Mouse (Mus musculus): ENCODE data around the gene Ulk3. TPM values are rescaled to one million over a fixed set of nuclear protein-coding genes. Genes with fewer than 3 reads are reported as not detected.

Ulk3 gene
- polyA plus RNA-seq, 1 experiment from 2014 or later = 17.4 TPM

DNA sequence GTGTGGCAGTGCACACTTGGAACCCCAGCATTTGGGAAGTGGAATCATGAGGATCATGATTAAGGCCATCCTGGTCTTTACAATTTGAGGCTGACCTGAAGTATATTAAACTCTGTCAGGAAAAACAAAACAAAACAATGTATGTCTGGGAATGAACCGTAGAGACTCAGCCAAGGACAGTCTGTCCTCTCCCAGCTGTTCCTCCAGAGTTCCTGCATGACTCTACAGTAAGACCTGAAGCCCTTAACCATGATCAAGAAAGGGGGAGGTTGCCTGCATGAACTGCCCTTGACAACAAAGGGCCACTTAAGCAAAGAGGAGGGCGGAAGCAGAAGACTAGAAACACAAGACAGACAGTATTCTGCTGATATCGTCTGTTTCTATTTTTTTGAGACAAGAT is 13.7 kb upstream of the Ulk3 start:
- Histone ChIP-seq H3K27me3 (replicated peaks) (no peaks in the 10 kb centered on the region), H3K4me3 (replicated peaks) (no peak overlapping the region), H3K36me3 (peaks cover 18% of the 10 kb centered on the region; the same call in 1 of the 2 replicates), H3K9me3 (no peaks in the 10 kb centered on the region), H3K27ac (no peak overlapping the region), H3K9ac (no peak overlapping the region), H3K4me1 (no peaks in the 10 kb centered on the region), H3K4me2 (no peak overlapping the region)
- no peak for ATAC-seq (ENCODE audit: insufficient read depth, low FRiP score, low read depth)
- WGBS = 67% methylated on average over 3 of the region's 3 CpGs

DNA sequence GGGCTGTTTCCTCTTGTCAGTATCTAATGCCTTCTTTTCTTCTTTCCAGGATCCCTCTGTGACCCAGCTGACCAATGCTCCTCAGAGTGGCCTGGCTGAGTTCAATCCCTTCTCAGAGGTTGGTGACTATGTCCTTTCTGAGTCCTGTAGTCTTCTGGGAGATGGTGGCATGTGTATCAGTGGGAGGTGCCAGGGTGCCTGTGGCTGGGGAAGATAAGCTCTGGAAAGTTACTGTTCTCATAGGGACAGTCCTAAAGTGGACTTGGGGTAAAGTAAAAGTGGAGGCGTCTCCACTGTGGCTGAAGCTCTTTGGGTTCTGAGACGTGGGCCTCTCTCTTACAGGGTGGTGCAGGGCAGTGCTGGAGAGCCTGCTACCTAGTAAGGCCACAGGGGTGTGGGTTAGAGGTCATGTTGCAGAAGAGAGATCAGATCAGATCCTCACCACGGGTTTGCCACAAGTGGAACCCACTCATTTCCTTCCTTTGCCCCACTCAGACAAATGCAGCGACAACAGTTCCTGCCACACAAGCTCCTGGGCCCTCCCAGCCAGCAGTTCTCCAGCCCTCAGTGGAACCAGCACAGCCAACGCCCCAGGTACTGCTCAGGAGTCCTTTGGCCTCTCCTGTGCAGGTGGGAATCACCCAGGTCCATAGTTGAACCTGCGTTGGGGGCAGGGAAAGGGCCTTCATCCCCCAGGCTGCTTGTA is 12.0 kb upstream of the Ulk3 start:
- H3K9me3 ChIP-seq = no peaks in the 10 kb centered on the region
- no peak overlapping the region for H3K9ac ChIP-seq
- peaks cover 16% of the 10 kb centered on the region; the same call in 1 of the 2 replicates for H3K36me3 ChIP-seq
- H3K27ac ChIP-seq = no peak overlapping the region
- H3K4me2 ChIP-seq = no peak overlapping the region
- no peak for ATAC-seq (ENCODE audit: insufficient read depth, low FRiP score, low read depth)
- WGBS = 77% methylated on average over 6 of the region's 6 CpGs
- no peaks in the 10 kb centered on the region for H3K27me3 ChIP-seq (replicated peaks)
- no peak overlapping the region for H3K4me3 ChIP-seq (replicated peaks)
- no peaks in the 10 kb centered on the region for H3K4me1 ChIP-seq

DNA sequence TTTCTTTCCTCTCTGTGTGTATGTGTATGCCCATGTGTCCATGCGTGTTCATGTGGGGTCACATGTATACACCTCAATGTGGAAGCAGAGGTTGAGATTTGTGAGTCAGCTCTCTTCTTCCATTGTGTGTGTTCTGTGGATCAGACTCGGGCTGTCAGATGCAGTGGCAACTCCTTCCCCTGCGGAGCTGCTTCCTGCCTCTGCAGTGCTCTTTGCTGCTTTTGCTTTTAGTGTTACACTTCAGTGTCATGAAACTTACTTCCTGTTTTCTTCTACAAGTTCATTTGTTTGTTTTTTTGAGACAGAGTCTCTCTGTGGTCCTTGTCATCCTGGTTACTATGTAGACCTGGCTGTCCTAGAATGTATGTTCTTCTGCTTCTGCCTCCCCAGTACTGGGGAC is 4.3 kb upstream of the Ulk3 start:
- Histone ChIP-seq H3K27ac (no peak overlapping the region), H3K9me3 (no peaks in the 10 kb centered on the region), H3K4me3 (replicated peaks) (no peak overlapping the region), H3K9ac (no peak overlapping the region), H3K27me3 (replicated peaks) (no peaks in the 10 kb centered on the region), H3K36me3 (peaks cover 25% of the 10 kb centered on the region), H3K4me1 (peaks cover 5% of the 10 kb centered on the region; the same call in 1 of the 2 replicates), H3K4me2 (no peak overlapping the region)
- ATAC-seq (ENCODE audit: insufficient read depth, low FRiP score, low read depth) = no peak
- WGBS = 84% methylated on average over 3 of the region's 3 CpGs

DNA sequence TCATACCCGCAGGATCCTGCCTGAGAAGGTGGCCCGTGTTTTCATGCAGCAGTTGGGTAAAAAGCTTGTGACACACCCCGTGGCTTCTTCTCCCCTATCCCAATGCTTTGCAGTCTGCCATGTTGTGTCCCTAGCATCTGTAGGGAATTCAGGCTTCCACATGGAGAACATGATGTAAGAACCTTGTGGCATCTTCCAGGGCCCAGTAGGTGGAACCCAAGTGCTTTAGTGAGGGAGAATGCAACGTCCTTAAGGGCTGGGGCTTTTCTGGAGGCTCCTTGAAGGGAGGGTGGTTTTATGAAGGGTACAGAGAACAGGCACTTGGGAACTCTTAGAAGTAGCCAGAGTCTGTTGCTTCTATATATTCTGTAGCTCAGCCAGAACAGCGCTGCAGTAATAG is 1.5 kb downstream of the Ulk3 start:
- H3K9ac ChIP-seq = no peak overlapping the region
- ATAC-seq (ENCODE audit: insufficient read depth, low FRiP score, low read depth) = no peak
- 39% methylated on average over 5 of the region's 5 CpGs for WGBS
- no peak overlapping the region for H3K4me2 ChIP-seq
- no peak overlapping the region for H3K27ac ChIP-seq
- no peaks in the 10 kb centered on the region for H3K9me3 ChIP-seq
- H3K4me3 ChIP-seq (replicated peaks) = no peak overlapping the region
- no peaks in the 10 kb centered on the region for H3K27me3 ChIP-seq (replicated peaks)
- peaks cover 29% of the 10 kb centered on the region for H3K36me3 ChIP-seq
- H3K4me1 ChIP-seq = peaks cover 5% of the 10 kb centered on the region; the same call in 1 of the 2 replicates

DNA sequence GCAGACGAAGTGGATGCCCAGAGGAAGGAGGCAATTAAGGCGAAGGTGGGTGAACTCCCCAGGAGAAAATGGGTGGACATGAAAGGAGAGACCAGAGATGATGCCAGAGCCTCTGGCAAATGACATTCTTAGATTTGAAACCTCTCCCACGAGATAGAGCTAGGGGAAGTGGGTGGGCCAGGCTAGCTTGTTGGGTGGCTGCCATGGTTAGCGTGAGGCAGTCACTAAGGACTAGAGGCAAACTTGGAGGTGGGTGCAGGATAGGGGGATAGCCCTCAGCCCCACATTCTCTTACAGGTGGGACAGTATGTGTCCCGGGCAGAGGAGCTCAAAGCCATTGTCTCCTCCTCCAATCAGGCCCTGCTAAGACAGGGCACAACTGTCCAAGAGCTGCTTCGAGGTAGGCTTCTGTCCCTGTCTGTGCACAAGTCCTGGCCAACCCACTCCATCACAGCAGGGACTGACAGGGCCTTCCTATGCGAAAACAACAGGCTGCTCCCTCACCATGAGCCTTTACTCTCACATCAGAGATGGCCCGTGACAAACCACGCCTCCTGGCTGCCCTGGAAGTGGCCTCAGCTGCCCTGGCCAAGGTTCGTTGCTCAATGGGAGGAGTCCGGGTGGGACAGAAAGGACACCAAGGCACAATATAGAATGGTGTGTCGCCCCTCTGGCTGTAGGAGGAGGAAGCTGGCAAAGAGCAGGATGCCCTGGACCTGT is 4.4 kb downstream of the Ulk3 start:
- Histone ChIP-seq H3K9me3 (no peaks in the 10 kb centered on the region), H3K4me1 (peaks cover 3% of the 10 kb centered on the region; the same call in 1 of the 2 replicates), H3K27me3 (replicated peaks) (no peaks in the 10 kb centered on the region), H3K36me3 (peaks cover 25% of the 10 kb centered on the region), H3K4me2 (no peak overlapping the region), H3K9ac (no peak overlapping the region), H3K4me3 (replicated peaks) (no peak overlapping the region), H3K27ac (no peak overlapping the region)
- ATAC-seq (ENCODE audit: insufficient read depth, low FRiP score, low read depth) = no peak
- whole genome bisulfite sequencing = 58% methylated on average over 12 of the region's 12 CpGs

DNA sequence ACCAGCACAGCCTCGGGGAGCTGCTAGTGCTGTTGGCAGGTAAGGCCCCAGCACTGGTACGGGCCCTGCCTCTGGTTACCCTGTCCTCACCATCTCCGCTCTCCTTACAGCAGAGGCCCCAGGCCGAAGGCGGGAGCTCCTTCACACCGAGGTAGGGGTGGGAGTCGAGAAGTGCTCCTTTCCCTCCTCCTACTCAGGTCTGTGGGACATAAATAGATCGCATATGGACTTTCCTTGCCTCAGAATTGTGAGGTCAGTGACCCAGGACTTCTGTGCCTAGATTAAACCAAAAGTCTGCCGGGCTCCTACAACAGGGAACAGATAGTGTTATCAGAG is 4.9 kb downstream of the Ulk3 start:
- H3K4me2 ChIP-seq = no peak overlapping the region
- ATAC-seq (ENCODE audit: insufficient read depth, low FRiP score, low read depth) = no peak
- H3K4me3 ChIP-seq (replicated peaks) = no peak overlapping the region
- no peak overlapping the region for H3K9ac ChIP-seq
- no peaks in the 10 kb centered on the region for H3K4me1 ChIP-seq
- no peak overlapping the region for H3K27ac ChIP-seq
- no peaks in the 10 kb centered on the region for H3K27me3 ChIP-seq (replicated peaks)
- 71% methylated on average over 9 of the region's 9 CpGs for WGBS
- H3K36me3 ChIP-seq = peaks cover 25% of the 10 kb centered on the region
- no peaks in the 10 kb centered on the region for H3K9me3 ChIP-seq

DNA sequence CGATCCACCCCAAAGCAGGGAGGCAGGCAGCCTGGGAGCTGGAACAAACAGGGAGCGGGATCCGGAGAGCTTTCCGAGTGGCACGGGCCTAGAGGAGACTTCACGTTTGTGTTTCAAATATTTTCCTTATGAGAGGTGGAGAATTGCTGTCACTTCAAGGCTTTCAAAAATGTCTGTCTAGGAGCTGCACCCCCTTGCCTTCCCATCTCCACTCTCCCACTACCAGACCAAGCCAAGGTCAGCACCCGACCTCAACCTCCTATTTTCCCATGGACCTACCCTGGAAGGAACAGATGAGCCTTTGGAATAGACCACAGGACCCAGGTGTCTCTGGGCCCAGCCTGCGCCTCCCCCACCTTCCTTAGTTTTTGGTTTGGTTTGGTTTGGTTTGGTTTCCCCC is 8.0 kb downstream of the Ulk3 start:
- H3K4me2 ChIP-seq = no peak overlapping the region
- no peaks in the 10 kb centered on the region for H3K27me3 ChIP-seq (replicated peaks)
- no peak overlapping the region for H3K27ac ChIP-seq
- no peak overlapping the region for H3K9ac ChIP-seq
- 79% methylated on average over 8 of the region's 8 CpGs for WGBS
- no peak for ATAC-seq (ENCODE audit: insufficient read depth, low FRiP score, low read depth)
- H3K4me1 ChIP-seq = peaks cover 7% of the 10 kb centered on the region; the same call in 1 of the 2 replicates
- H3K9me3 ChIP-seq = no peaks in the 10 kb centered on the region
- H3K36me3 ChIP-seq = peaks cover 20% of the 10 kb centered on the region
- H3K4me3 ChIP-seq (replicated peaks) = no peak overlapping the region

DNA sequence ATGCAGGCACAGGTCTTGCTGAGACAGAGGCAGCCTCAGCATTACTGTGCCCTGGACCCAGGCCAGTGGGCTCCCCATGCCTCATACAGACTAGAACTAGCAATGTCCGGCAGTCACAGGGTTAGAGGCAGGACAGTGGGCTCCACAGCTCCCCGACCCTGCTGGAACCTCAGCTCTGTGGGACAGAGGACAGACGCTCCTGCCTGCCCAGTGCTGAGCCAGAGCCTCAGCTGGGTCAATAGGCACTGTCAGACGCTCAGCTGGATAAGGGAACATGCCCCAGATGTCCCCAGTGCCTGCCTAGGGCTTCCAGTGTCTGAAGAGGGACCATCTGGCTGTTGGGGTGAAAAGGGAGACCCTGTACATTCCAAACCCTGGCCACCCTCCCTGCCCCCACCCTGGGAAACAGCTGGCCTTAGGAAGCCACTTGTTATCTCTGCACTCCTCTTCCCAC is 8.7 kb downstream of the Ulk3 start:
- Histone ChIP-seq H3K4me1 (peaks cover 7% of the 10 kb centered on the region; the same call in 1 of the 2 replicates), H3K27me3 (replicated peaks) (no peaks in the 10 kb centered on the region), H3K9me3 (no peaks in the 10 kb centered on the region), H3K27ac (no peak overlapping the region), H3K9ac (no peak overlapping the region), H3K4me3 (replicated peaks) (no peak overlapping the region), H3K4me2 (no peak overlapping the region), H3K36me3 (peaks cover 16% of the 10 kb centered on the region)
- 22% methylated on average over 4 of the region's 4 CpGs for WGBS
- ATAC-seq (ENCODE audit: insufficient read depth, low FRiP score, low read depth) = no peak

DNA sequence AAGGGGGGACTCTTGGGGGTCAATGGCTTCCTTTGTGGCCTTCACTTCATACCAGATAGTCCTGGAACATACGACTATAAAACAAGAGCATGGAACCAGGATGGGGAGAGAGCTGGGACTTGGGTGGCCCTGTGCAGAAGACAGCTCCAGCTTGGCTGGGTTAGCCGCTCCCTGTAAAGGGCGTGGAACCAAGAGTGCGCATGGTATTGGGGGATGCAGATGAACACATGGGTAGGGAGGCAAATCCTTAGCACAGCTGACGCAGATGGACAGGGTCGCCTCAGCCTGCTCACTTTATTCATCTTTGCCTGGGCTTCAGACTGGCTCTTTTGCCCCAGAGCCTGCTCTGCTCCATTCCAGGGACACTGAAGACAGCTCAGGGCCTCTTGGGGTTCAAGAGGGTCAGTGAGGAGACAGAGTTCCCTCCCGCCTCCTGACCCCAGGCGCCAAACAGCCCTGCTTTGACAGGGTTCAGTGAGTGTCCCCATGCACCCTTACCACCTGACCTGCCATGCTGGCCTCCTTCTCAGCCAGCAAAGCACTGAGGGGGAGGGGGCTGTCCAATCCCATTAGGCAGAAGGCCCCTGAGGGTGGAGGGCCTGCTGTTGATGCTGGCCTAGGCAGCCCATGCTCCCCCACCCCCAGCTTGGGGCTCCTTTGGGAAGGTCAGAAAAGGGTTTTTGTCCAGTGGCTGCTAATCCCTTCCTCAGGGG is 9.8 kb downstream of the Ulk3 start:
- Histone ChIP-seq H3K9ac (no peak overlapping the region), H3K4me2 (no peak overlapping the region), H3K4me3 (replicated peaks) (no peak overlapping the region), H3K27me3 (replicated peaks) (no peaks in the 10 kb centered on the region), H3K27ac (no peak overlapping the region), H3K36me3 (peaks cover 10% of the 10 kb centered on the region), H3K9me3 (no peaks in the 10 kb centered on the region), H3K4me1 (peaks cover 7% of the 10 kb centered on the region; the same call in 1 of the 2 replicates)
- WGBS = 61% methylated on average over 8 of the region's 8 CpGs
- ATAC-seq (ENCODE audit: insufficient read depth, low FRiP score, low read depth) = no peak; the same call in 1 of the 2 replicates

DNA sequence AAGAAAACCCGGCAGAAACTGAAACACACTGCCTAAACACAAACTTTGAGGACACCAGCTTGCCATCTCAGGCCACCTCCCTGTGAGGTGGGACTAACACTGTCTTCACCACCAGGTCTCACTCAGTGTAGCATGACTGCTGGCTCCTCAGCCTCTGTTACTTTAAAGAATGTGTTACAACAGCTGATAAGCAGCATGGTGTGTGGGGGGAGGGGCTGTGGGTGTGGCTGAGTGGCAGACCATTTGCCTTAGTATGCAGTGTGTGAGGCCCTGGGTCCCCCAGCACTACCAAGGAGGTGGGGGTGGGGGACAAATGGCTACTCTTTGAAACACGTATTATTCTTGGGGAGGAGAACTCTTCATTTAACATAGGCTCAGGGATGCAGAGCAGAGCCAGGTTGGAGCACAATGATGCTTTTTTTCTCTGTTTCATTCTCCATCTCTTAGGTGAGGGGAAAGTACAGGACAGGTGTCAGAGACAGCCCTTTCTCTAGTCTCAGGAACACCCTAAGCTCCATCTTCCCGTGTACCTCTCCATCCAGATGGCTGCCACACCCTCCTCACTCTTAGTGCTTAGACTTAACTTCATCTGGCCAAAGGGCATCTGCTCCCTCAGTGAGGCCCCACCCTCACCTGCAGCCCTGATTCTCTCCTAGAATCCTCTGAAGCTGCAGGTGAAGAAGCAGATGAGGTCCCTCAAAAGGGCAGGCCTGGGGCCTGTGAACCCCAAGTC is 11.5 kb downstream of the Ulk3 start:
- WGBS = 7% methylated on average over 3 of the region's 3 CpGs
- no peak overlapping the region for H3K27ac ChIP-seq
- H3K27me3 ChIP-seq (replicated peaks) = peaks cover 3% of the 10 kb centered on the region; the same call in 1 of the 2 replicates
- no peaks in the 10 kb centered on the region for H3K36me3 ChIP-seq
- no peak overlapping the region for H3K4me3 ChIP-seq (replicated peaks)
- H3K9me3 ChIP-seq = no peaks in the 10 kb centered on the region
- H3K4me1 ChIP-seq = peaks cover 7% of the 10 kb centered on the region; the same call in 1 of the 2 replicates
- ATAC-seq (ENCODE audit: insufficient read depth, low FRiP score, low read depth) = peak; percentile 51
- H3K4me2 ChIP-seq = no peak overlapping the region
- no peak overlapping the region for H3K9ac ChIP-seq

DNA sequence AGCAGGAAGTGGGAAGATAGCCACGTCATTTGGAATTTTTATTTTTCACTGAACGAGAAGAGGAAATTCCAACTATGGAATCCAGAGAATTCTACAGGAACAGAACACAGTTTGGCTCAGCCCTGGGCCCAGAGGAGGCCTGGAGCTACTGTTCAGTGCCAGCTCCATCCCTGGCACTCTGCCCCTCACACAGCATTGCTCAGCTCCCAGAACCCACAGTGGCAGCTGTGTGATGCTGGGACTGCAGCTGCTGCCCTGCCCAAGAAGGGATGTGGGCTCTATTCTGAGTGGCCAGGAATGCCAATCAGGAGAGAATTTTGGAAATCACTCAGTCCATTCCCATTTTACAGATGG is 12.1 kb downstream of the Ulk3 start:
- no peak overlapping the region for H3K27ac ChIP-seq
- no peak overlapping the region for H3K9ac ChIP-seq
- no peaks in the 10 kb centered on the region for H3K9me3 ChIP-seq
- 39% methylated on average over 2 of the region's 2 CpGs for WGBS
- ATAC-seq (ENCODE audit: insufficient read depth, low FRiP score, low read depth) = no peak
- peaks cover 10% of the 10 kb centered on the region for H3K4me1 ChIP-seq
- H3K4me3 ChIP-seq (replicated peaks) = no peak overlapping the region
- peaks cover 8% of the 10 kb centered on the region for H3K27me3 ChIP-seq (replicated peaks)
- H3K36me3 ChIP-seq = no peaks in the 10 kb centered on the region
- no peak overlapping the region for H3K4me2 ChIP-seq
